In genomic region chr4:132329115-132329834, GRCm38 (mm10) we compare ENCODE assay signal across 8 mouse cellular contexts. TPM values are rescaled to one million over a fixed set of nuclear protein-coding genes. Genes with fewer than 3 reads are reported as not detected.
DNase-seq lines count a peak whose midpoint lies in the region; ATAC-seq and TF ChIP-seq lines count a peak whose summit lies in the region.

Trnau1ap (minus strand) TSS chr4:132329538.

- peak within 1 kb of the TSS; percentile 68 for H3K4me2 ChIP-seq in heart, embryonic 11.5 days
- H3K4me2 ChIP-seq in kidney, embryonic 16.5 days (replicated peaks; ENCODE audit: low read depth, low read length), result peak within 1 kb of the TSS; percentile 80
- H3K4me2 ChIP-seq in liver, embryonic 12.5 days, result peak within 1 kb of the TSS; percentile 96
- H3K4me2 ChIP-seq in stomach, embryonic 15.5 days, result peak within 1 kb of the TSS; percentile 82

- peaks cover 28% of the 10 kb centered on the region for H3K79me2 ChIP-seq in C2C12 (ENCODE audit: control insufficient read depth, insufficient read depth)

- peak; percentile 98 for ATAC-seq in erythroblast, adult 5-6 weeks (replicated peaks; ENCODE audit: low FRiP score, poor library complexity, severe bottlenecking)
- peak; percentile 96 for ATAC-seq in heart, embryonic 11.5 days (replicated peaks; ENCODE audit: insufficient number of reproducible peaks, low FRiP score, low TSS enrichment)
- peak; percentile 97 for ATAC-seq in kidney, embryonic 16.5 days (ENCODE audit: low FRiP score, low TSS enrichment)
- peak; percentile 96 for ATAC-seq in liver, embryonic 12.5 days
- peak; percentile 94 for ATAC-seq in stomach, embryonic 15.5 days (ENCODE audit: insufficient read depth, low FRiP score, low read depth)

- H3K36me3 ChIP-seq in C2C12 (ENCODE audit: control insufficient read depth, insufficient read depth), result peaks cover 45% of the 10 kb centered on the region
- peaks cover 22% of the 10 kb centered on the region for H3K36me3 ChIP-seq in heart, embryonic 11.5 days (ENCODE audit: control insufficient read depth, insufficient read depth, low read length)
- H3K36me3 ChIP-seq in kidney, embryonic 16.5 days (ENCODE audit: insufficient read depth, low read length), result peaks cover 38% of the 10 kb centered on the region
- peaks cover 58% of the 10 kb centered on the region for H3K36me3 ChIP-seq in liver, embryonic 12.5 days
- peaks cover 30% of the 10 kb centered on the region for H3K36me3 ChIP-seq in stomach, embryonic 15.5 days

- peak within 1 kb of the TSS; percentile 88 for H3ac ChIP-seq in C2C12 (ENCODE audit: control insufficient read depth, insufficient read length, low read depth)

- no peaks in the 10 kb centered on the region for H3K27me3 ChIP-seq in C2C12 (ENCODE audit: control insufficient read depth, insufficient read depth, insufficient read length)
- no peaks in the 10 kb centered on the region for H3K27me3 ChIP-seq in heart, embryonic 11.5 days (ENCODE audit: control insufficient read depth, insufficient read depth, low read length)
- no peaks in the 10 kb centered on the region for H3K27me3 ChIP-seq in kidney, embryonic 16.5 days (ENCODE audit: insufficient read depth, low read length)
- H3K27me3 ChIP-seq in liver, embryonic 12.5 days (replicated peaks), result no peaks in the 10 kb centered on the region
- H3K27me3 ChIP-seq in stomach, embryonic 15.5 days (replicated peaks), result no peaks in the 10 kb centered on the region

- H3K79me3 ChIP-seq in C2C12 (ENCODE audit: low read depth), result peaks cover 9% of the 10 kb centered on the region

- under 1% methylated on average over 52 of the region's 52 CpGs for WGBS in heart, embryonic 11.5 days (ENCODE audit: insufficient replicate concordance)
- WGBS in kidney, embryonic 16.5 days, result under 1% methylated on average over 52 of the region's 52 CpGs
- WGBS in liver, embryonic 12.5 days (ENCODE audit: insufficient replicate concordance), result 1% methylated on average over 52 of the region's 52 CpGs
- WGBS in stomach, embryonic 15.5 days, result under 1% methylated on average over 52 of the region's 52 CpGs

- H3K9me3 ChIP-seq in heart, embryonic 11.5 days (replicated peaks; ENCODE audit: control insufficient read depth, low read length), result no peaks in the 10 kb centered on the region
- no peaks in the 10 kb centered on the region for H3K9me3 ChIP-seq in kidney, embryonic 16.5 days (ENCODE audit: low read length)
- no peaks in the 10 kb centered on the region for H3K9me3 ChIP-seq in liver, embryonic 12.5 days (replicated peaks)
- H3K9me3 ChIP-seq in stomach, embryonic 15.5 days, result no peaks in the 10 kb centered on the region

- H3K9ac ChIP-seq in heart, embryonic 11.5 days (ENCODE audit: low read depth, low read length), result peak within 1 kb of the TSS; percentile 91
- H3K9ac ChIP-seq in kidney, embryonic 16.5 days (replicated peaks; ENCODE audit: low read length), result peak within 1 kb of the TSS; percentile 93
- H3K9ac ChIP-seq in liver, embryonic 12.5 days, result peak within 1 kb of the TSS; percentile 87
- peak within 1 kb of the TSS; percentile 82 for H3K9ac ChIP-seq in stomach, embryonic 15.5 days

- TF ChIP-seq CTCF in C2C12 (IDR thresholded peaks at IDR 0.05; ENCODE audit: control insufficient read depth, insufficient read depth, insufficient read length), result no peak

- H3K27ac ChIP-seq in heart, embryonic 11.5 days (ENCODE audit: low read depth, low read length), result peak within 1 kb of the TSS; percentile 91
- peak within 1 kb of the TSS; percentile 93 for H3K27ac ChIP-seq in kidney, embryonic 16.5 days (ENCODE audit: low read length)
- peak within 1 kb of the TSS; percentile 93 for H3K27ac ChIP-seq in liver, embryonic 12.5 days
- peak within 1 kb of the TSS; percentile 95 for H3K27ac ChIP-seq in stomach, embryonic 15.5 days

- peaks cover 7% of the 10 kb centered on the region for H3K4me1 ChIP-seq in heart, embryonic 11.5 days (ENCODE audit: control insufficient read depth, insufficient read depth, low read length)
- peaks cover 14% of the 10 kb centered on the region for H3K4me1 ChIP-seq in kidney, embryonic 16.5 days (ENCODE audit: insufficient read depth, low read length)
- peaks cover 24% of the 10 kb centered on the region for H3K4me1 ChIP-seq in liver, embryonic 12.5 days
- H3K4me1 ChIP-seq in stomach, embryonic 15.5 days, result peaks cover 11% of the 10 kb centered on the region

- peak within 1 kb of the TSS; percentile 59 for H3K4me3 ChIP-seq in C2C12 (ENCODE audit: insufficient read depth, poor library complexity, severe bottlenecking)
- H3K4me3 ChIP-seq in heart, embryonic 11.5 days (ENCODE audit: low read depth, low read length), result peak within 1 kb of the TSS; percentile 86
- H3K4me3 ChIP-seq in kidney, embryonic 16.5 days (ENCODE audit: low read length), result peak within 1 kb of the TSS; percentile 80
- peak within 1 kb of the TSS; percentile 75 for H3K4me3 ChIP-seq in liver, embryonic 12.5 days
- peak within 1 kb of the TSS; percentile 87 for H3K4me3 ChIP-seq in stomach, embryonic 15.5 days (replicated peaks)

- DNase-seq in brain, adult 2 months (ENCODE audit: low read depth, low spot score), result peak; percentile 96
- peak; percentile 83 to 85 for DNase-seq in natural killer cell, adult 2 months (ENCODE audit: low spot score in 2 of 2)

TF ChIP-seq in C2C12, 6 proteins besides CTCF, POLR2A, EP300 and RAD21:
- TF ChIP-seq FOSL1 (IDR thresholded peaks at IDR 0.05; ENCODE audit: insufficient read depth, low read length, poor library complexity, severe bottlenecking) (no peak), USF1 (IDR thresholded peaks at IDR 0.05; ENCODE audit: low read depth) (no peak), CEBPB (IDR thresholded peaks at IDR 0.05; ENCODE audit: low read depth) (no peak), MYOG (IDR thresholded peaks at IDR 0.05; ENCODE audit: control insufficient read depth, extremely low read depth, insufficient read length) (no peak), MYOD1 (IDR thresholded peaks at IDR 0.05; ENCODE audit: control insufficient read depth, insufficient read length, low read depth) (no peak), MAX (IDR thresholded peaks at IDR 0.05) (no peak)

RNA-seq across cellular contexts. Expression of gene Trnau1ap, which starts in this region (rescaled TPM):
- polyA plus RNA-seq in C2C12 (2012; fragmentation: generic; extraction: Trizol), result 55.1 TPM
- 11.9 and 12.5 TPM in 2 replicates for total RNA-seq in erythroblast, adult 5-6 weeks (2015; ENCODE audit: low replicate concordance)
- total RNA-seq in erythroblast, adult 5-6 weeks (2017; ENCODE audit: low replicate concordance), result 12.4 and 13.2 TPM in 2 replicates
- polyA plus RNA-seq in heart, embryonic 11.5 days (2014; fragmentation: Nextera tagmentation; extraction: Ambion mirVana), result 72.0 and 81.8 TPM in 2 replicates
- polyA plus RNA-seq in kidney, embryonic 16.5 days (2015; fragmentation: Nextera tagmentation; extraction: Ambion mirVana), result 75.8 and 77.0 TPM in 2 replicates
- polyA plus RNA-seq in liver, embryonic 12.5 days (2016; fragmentation: Nextera tagmentation; extraction: Ambion mirVana), result 48.2 and 50.8 TPM in 2 replicates
- 67.4 and 68.2 TPM in 2 replicates for polyA plus RNA-seq in stomach, embryonic 15.5 days (2015; fragmentation: Nextera tagmentation; extraction: Ambion mirVana)

Comparison
In these comparisons a context has a peak if more than half of its experiments do, and no peak if none do; other contexts are left out.
1. Peak in every context shown above with its lines: DNase-seq, ATAC-seq, H3K4me3 ChIP-seq and H3K27ac ChIP-seq.